9 mouse cellular contexts compared by ENCODE assay signal in genomic region chr11:105291681-105292123, GRCm38 (mm10). TPM values are rescaled to one million over a fixed set of nuclear protein-coding genes. Genes with fewer than 3 reads are reported as not detected.
DNase-seq lines count a peak whose midpoint lies in the region; ATAC-seq and TF ChIP-seq lines count a peak whose summit lies in the region.
"Had no signal": no experiment of that assay in that cellular context is flagged by ENCODE, and none has a peak within 500 bp of the region (broad histone marks: within the 10 kb centered on the region; RNA-seq: fewer than 3 reads in every experiment).

No protein-coding gene starts in this region.

- H3K27me3 ChIP-seq in embryonic facial prominence, embryonic 11.5 days (ENCODE audit: control insufficient read depth, insufficient read depth, low read length): no peaks in the 10 kb centered on the region
- H3K27me3 ChIP-seq in heart, embryonic 14.5 days (ENCODE audit: control insufficient read depth, insufficient read depth, low read length): no peaks in the 10 kb centered on the region
- no peaks in the 10 kb centered on the region for H3K27me3 ChIP-seq in limb, embryonic 14.5 days (ENCODE audit: control insufficient read depth, insufficient read depth, low read length)
- peaks cover 18% of the 10 kb centered on the region for H3K27me3 ChIP-seq in neural tube, embryonic 15.5 days (replicated peaks)

- no peak; the same call in 1 of the 2 replicates for ATAC-seq in embryonic facial prominence, embryonic 11.5 days (replicated peaks; ENCODE audit: insufficient number of reproducible peaks, low FRiP score, low TSS enrichment, low read depth)
- ATAC-seq in heart, embryonic 14.5 days (ENCODE audit: insufficient number of reproducible peaks, insufficient read depth, low FRiP score, low read depth): 0 out of 2 replicates have a peak, but pooled peaks have one; percentile 0
- peak; percentile 37 for ATAC-seq in limb, embryonic 14.5 days (ENCODE audit: low FRiP score, low read depth)
- ATAC-seq in neural tube, embryonic 15.5 days (ENCODE audit: low FRiP score): peak; percentile 19; the same call in 1 of the 2 replicates
- ATAC-seq in megakaryocyte progenitor cell, adult 5-6 weeks (replicated peaks; ENCODE audit: poor library complexity): no peak
- ATAC-seq in erythroid progenitor cell, adult 5-6 weeks (replicated peaks; ENCODE audit: low FRiP score, poor library complexity, severe bottlenecking): no peak

- no peaks in the 10 kb centered on the region; the same call in none of the 2 replicates for H3K4me1 ChIP-seq in embryonic facial prominence, embryonic 11.5 days (ENCODE audit: control insufficient read depth, insufficient read depth, low read length)
- peaks cover 22 to 43% of the 10 kb centered on the region in 2 experiments for H3K4me1 ChIP-seq in heart, embryonic 14.5 days (ENCODE audit: control insufficient read depth in 2 of 2, insufficient read depth in 2 of 2, low read length in 2 of 2)
- H3K4me1 ChIP-seq in limb, embryonic 14.5 days (ENCODE audit: control insufficient read depth, insufficient read depth, low read length): peaks cover 39% of the 10 kb centered on the region
- peaks cover 34% of the 10 kb centered on the region for H3K4me1 ChIP-seq in neural tube, embryonic 15.5 days

- no peaks in the 10 kb centered on the region for H3K9me3 ChIP-seq in embryonic facial prominence, embryonic 11.5 days (replicated peaks; ENCODE audit: control insufficient read depth, low read length)
- no peaks in the 10 kb centered on the region for H3K9me3 ChIP-seq in heart, embryonic 14.5 days (ENCODE audit: control insufficient read depth, low read length)
- no peaks in the 10 kb centered on the region for H3K9me3 ChIP-seq in limb, embryonic 14.5 days (ENCODE audit: control insufficient read depth, low read length)
- no peaks in the 10 kb centered on the region for H3K9me3 ChIP-seq in neural tube, embryonic 15.5 days (replicated peaks)

- H3K4me2 ChIP-seq in embryonic facial prominence, embryonic 11.5 days (ENCODE audit: low read depth, low read length): peak overlapping the region; percentile 84
- H3K4me2 ChIP-seq in heart, embryonic 14.5 days (ENCODE audit: low read length): peak overlapping the region; percentile 97
- H3K4me2 ChIP-seq in limb, embryonic 14.5 days (replicated peaks; ENCODE audit: low read depth, low read length, severe bottlenecking): peak overlapping the region; percentile 60
- H3K4me2 ChIP-seq in neural tube, embryonic 15.5 days: peak overlapping the region; percentile 91

- peak; percentile 27 to 34 for DNase-seq in cerebellum, postnatal 10 days
- no peak for DNase-seq in cerebellum, adult 8-10 months
- peak; percentile 85 for DNase-seq in embryonic facial prominence, embryonic 11.5 days (ENCODE audit: low spot score)
- peak; percentile 71 for DNase-seq in limb, embryonic 14.5 days (ENCODE audit: low spot score)

- H3K36me3 ChIP-seq in embryonic facial prominence, embryonic 11.5 days (replicated peaks; ENCODE audit: control insufficient read depth, insufficient read depth, low read depth, low read length): no peaks in the 10 kb centered on the region
- H3K36me3 ChIP-seq in heart, embryonic 14.5 days (ENCODE audit: control insufficient read depth, insufficient read depth, low read length): peaks cover 23% of the 10 kb centered on the region
- peaks cover 8% of the 10 kb centered on the region for H3K36me3 ChIP-seq in limb, embryonic 14.5 days (ENCODE audit: control insufficient read depth, insufficient read depth, low read length)
- peaks cover 9% of the 10 kb centered on the region; the same call in 1 of the 2 replicates for H3K36me3 ChIP-seq in neural tube, embryonic 15.5 days

- TF ChIP-seq POLR2A in limb, embryonic 14.5 days (IDR thresholded peaks at IDR 0.05; ENCODE audit: borderline replicate concordance, extremely low read depth, insufficient read depth, insufficient read length): no peak

- H3K4me3 ChIP-seq in embryonic facial prominence, embryonic 11.5 days (ENCODE audit: low read depth, low read length): peak overlapping the region; percentile 83
- peak overlapping the region; percentile 59 to 60 for H3K4me3 ChIP-seq in heart, embryonic 14.5 days (ENCODE audit: control insufficient read depth in 1 of 2, insufficient read depth in 1 of 2, low read depth in 1 of 2, low read length in 2 of 2)
- peak overlapping the region; percentile 80 for H3K4me3 ChIP-seq in limb, embryonic 14.5 days (replicated peaks; ENCODE audit: low read length)
- peak overlapping the region; percentile 47 for H3K4me3 ChIP-seq in neural tube, embryonic 15.5 days (replicated peaks)
- H3K4me3 ChIP-seq: erythroblast, embryonic 14.5 days had no signal

- peak overlapping the region; percentile 94 for H3K9ac ChIP-seq in embryonic facial prominence, embryonic 11.5 days (replicated peaks; ENCODE audit: low read length)
- H3K9ac ChIP-seq in heart, embryonic 14.5 days (ENCODE audit: low read length): peak overlapping the region; percentile 80
- H3K9ac ChIP-seq in limb, embryonic 14.5 days (ENCODE audit: low read depth, low read length, severe bottlenecking): peak overlapping the region; percentile 93
- peak overlapping the region; percentile 42; the same call in 1 of the 2 replicates for H3K9ac ChIP-seq in neural tube, embryonic 15.5 days (replicated peaks)

- 0% methylated on average over 10 of the region's 10 CpGs for WGBS in embryonic facial prominence, embryonic 11.5 days
- 13% methylated on average over 10 of the region's 10 CpGs for WGBS in heart, embryonic 14.5 days
- 2% methylated on average over 10 of the region's 10 CpGs for WGBS in limb, embryonic 14.5 days
- 7% methylated on average over 10 of the region's 10 CpGs for WGBS in neural tube, embryonic 15.5 days

- peak overlapping the region; percentile 98 for H3K27ac ChIP-seq in embryonic facial prominence, embryonic 11.5 days (replicated peaks; ENCODE audit: low read depth, low read length)
- peak overlapping the region; percentile 66 to 76 for H3K27ac ChIP-seq in heart, embryonic 14.5 days (replicated peaks in 1 of 2; ENCODE audit: control insufficient read depth in 1 of 2, insufficient read depth in 1 of 2, low read depth in 2 of 2, low read length in 2 of 2)
- H3K27ac ChIP-seq in limb, embryonic 14.5 days (replicated peaks; ENCODE audit: low read depth, low read length): peak overlapping the region; percentile 91
- H3K27ac ChIP-seq in neural tube, embryonic 15.5 days (replicated peaks): peak overlapping the region; percentile 58

RNA-seq across cellular contexts. Expression of gene Mrc2, which starts 0.7 kb away (rescaled TPM):
- polyA plus RNA-seq in embryonic facial prominence, embryonic 11.5 days (2014; fragmentation: Nextera tagmentation; extraction: Ambion mirVana): 9.5 and 10.2 TPM in 2 replicates
- 4.4 and 6.1 TPM in 2 replicates for polyA plus RNA-seq in heart, embryonic 14.5 days (2014; fragmentation: Nextera tagmentation; extraction: Ambion mirVana)
- 98.5 and 125 TPM in 2 replicates for polyA plus RNA-seq in limb, embryonic 14.5 days (2012; rRNA removed)
- 26.4 and 27.5 TPM in 2 replicates for polyA plus RNA-seq in limb, embryonic 14.5 days (2014; fragmentation: Nextera tagmentation; extraction: Ambion mirVana)
- polyA plus RNA-seq in neural tube, embryonic 15.5 days (2015; fragmentation: Nextera tagmentation; extraction: Ambion mirVana): 5.1 and 6.6 TPM in 2 replicates
- total RNA-seq in megakaryocyte progenitor cell, adult 5-6 weeks (2015): not detected in 2 replicates
- total RNA-seq in megakaryocyte progenitor cell, adult 5-6 weeks (2017): 0.41 TPM in 1 of 2 replicates, not detected in the other
- total RNA-seq in erythroid progenitor cell, adult 5-6 weeks (2015; ENCODE audit: low replicate concordance): not detected in 2 replicates
- not detected in 2 replicates for total RNA-seq in erythroid progenitor cell, adult 5-6 weeks (2017; ENCODE audit: low replicate concordance)

Comparison
In these comparisons a context has a peak if more than half of its experiments do, and no peak if none do; other contexts are left out.
1. ATAC-seq: peak in heart, embryonic 14.5 days (single experiment), limb, embryonic 14.5 days (single experiment) and neural tube, embryonic 15.5 days (single experiment); none in embryonic facial prominence, embryonic 11.5 days (single experiment), megakaryocyte progenitor cell, adult 5-6 weeks (single experiment) and erythroid progenitor cell, adult 5-6 weeks (single experiment).
2. H3K9ac ChIP-seq: peak in every context shown above with its lines; median percentile 94 in embryonic facial prominence, embryonic 11.5 days; 93 in limb, embryonic 14.5 days; 80 in heart, embryonic 14.5 days; 42 in neural tube, embryonic 15.5 days.
3. Peak in every context shown above with its lines, with median percentiles within 50 percentile points of each other: H3K27ac ChIP-seq, H3K4me2 ChIP-seq and H3K4me3 ChIP-seq.